Mouse (Mus musculus) stomach, postnatal 0 days (tissue): ENCODE measurements around the gene Mnat1.

ENCODE experiments used
- CTCF ChIP-seq: IDR thresholded peaks from 2 replicates; pipeline ENCODE4 v1.5.1; 2016; ENCODE audit warnings: antibody characterized with exemption, low read depth, mild to moderate bottlenecking, moderate library complexity
- EP300 ChIP-seq: optimal IDR thresholded peaks from 2 replicates; pipeline ENCODE3; 2016; ENCODE audit warnings: antibody characterized with exemption

DNA sequence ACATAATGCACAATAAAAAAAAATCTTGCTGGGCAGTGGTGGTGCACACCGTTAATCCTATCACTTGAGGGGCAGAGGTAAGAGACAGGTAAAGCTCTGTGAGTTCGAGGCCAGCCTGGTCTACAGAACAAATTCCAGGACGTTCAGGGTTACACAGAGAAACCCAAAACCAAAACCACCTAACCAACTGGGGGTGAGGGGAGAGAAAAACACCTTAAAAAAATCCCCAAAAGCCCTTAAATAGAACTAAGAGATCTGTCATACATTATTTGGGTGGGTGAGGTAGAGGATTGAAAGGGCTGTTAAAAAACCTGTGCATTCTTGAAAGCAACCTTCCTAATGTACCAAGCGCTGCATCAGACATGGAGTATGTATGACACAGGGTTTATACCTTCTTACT, 85.0 kb downstream of the Mnat1 start:
- TF ChIP-seq CTCF (no peak), EP300 (no peak)
